Mouse (Mus musculus) CD4-positive, CD25-positive, alpha-beta regulatory T cell, adult 9 weeks (primary cell): Measurements from ENCODE around the gene 2010003K11Rik. TPM values are rescaled to one million over a fixed set of nuclear protein-coding genes. Genes with fewer than 3 reads are reported as not detected.

Source experiments
- polyA plus RNA-seq: library from polyadenylated mRNA; unstranded; fragments of 100-300 nt; shearing (Covaris generic); gene quantifications from one replicate; pipeline ENCODE4 v1.2.1, GENCODE M21; 2017

The 2010003K11Rik gene
- not detected for polyA plus RNA-seq

GRCm38 (mm10) chr19:4498062-4498933 lies at the start of gene 2010003K11Rik:
2010003K11Rik (minus strand) TSS chr19:4498583.

GRCm38 (mm10) chr19:4509986-4510963 lies 11.9 kb upstream of the 2010003K11Rik start, which contains the start of gene Pcx:
Pcx (plus strand) TSS chr19:4510472.

GRCm38 (mm10) chr19:4477345-4478189 lies 20.8 kb downstream of the 2010003K11Rik start, which contains the start of gene Syt12:
Syt12 (minus strand) TSS chr19:4477447.

Other genes starting within 250 kb of the 2010003K11Rik start
- gene Ssh3, start 229.4 kb downstream of the 2010003K11Rik start, polyA plus RNA-seq: 1.5 TPM
- 3.8 TPM for gene Ankrd13d, start 215.4 kb downstream of the 2010003K11Rik start, polyA plus RNA-seq
- 52.5 TPM for gene Grk2, start 192.4 kb downstream of the 2010003K11Rik start, polyA plus RNA-seq
- gene Kdm2a, start 100.3 kb downstream of the 2010003K11Rik start, polyA plus RNA-seq: 64.3 TPM
- 3.0 TPM for gene Rhod, start 59.2 kb downstream of the 2010003K11Rik start, polyA plus RNA-seq
- gene Syt12, start 21.1 kb downstream of the 2010003K11Rik start, polyA plus RNA-seq: not detected
- gene Pcx, start 11.9 kb upstream of the 2010003K11Rik start, polyA plus RNA-seq: 4.6 TPM
- 0.12 TPM for gene Lrfn4, start 117.1 kb upstream of the 2010003K11Rik start, polyA plus RNA-seq
- 51.1 TPM for gene Rce1, start 127.1 kb upstream of the 2010003K11Rik start, polyA plus RNA-seq
- not detected for gene Gm960, start 200.1 kb upstream of the 2010003K11Rik start, polyA plus RNA-seq
- 0.55 TPM for gene Sptbn2, start 212.6 kb upstream of the 2010003K11Rik start, polyA plus RNA-seq